Mouse (Mus musculus) lung, adult 2 months (tissue): Measurements from ENCODE around the gene Adamts17.

Experiments
- CTCF ChIP-seq: fragments of 200-500 bp; IDR thresholded peaks from 2 replicates; pipeline ENCODE4 v1.5.1; 2011; ENCODE audit warnings: mild to moderate bottlenecking, low read length, control low read depth; ENCODE audit not compliant: insufficient read depth
- POLR2A ChIP-seq: fragments of 200-500 bp; IDR thresholded peaks from 2 replicates; pipeline ENCODE4 v1.6.1; 2011; ENCODE audit warnings: low read depth, mild to moderate bottlenecking, control low read depth, low read length, borderline replicate concordance; ENCODE audit errors: extremely low read depth

DNA sequence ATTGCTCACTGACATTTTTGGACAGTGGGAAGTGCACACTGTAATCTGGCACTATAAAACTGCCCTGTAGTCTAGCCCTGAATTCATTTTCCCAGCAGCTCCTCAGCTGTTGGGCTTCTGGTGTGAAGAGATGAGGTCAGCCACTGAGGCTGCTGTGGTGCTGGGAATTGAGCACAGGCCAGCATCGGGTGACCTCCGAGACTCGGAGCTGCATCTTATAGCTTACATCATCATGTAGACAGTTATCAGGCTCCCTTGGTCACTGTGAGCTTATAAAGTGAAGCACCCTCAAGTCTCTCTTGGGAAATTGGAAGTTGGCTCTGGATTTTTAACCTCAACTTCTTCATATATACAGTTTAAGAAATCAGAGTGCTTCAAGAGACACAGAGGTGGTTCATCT is 84.1 kb downstream of the Adamts17 start:
- TF ChIP-seq CTCF (no peak), POLR2A (no peak)
